Mouse (Mus musculus): ENCODE data around the gene Dyrk1a. TPM values are rescaled to one million over a fixed set of nuclear protein-coding genes. Genes with fewer than 3 reads are reported as not detected.

Dyrk1a gene
- total RNA-seq, 4 experiments from 2014 or later = 92.8 to 110 (median 102) TPM

GRCm38 (mm10) chr16:94559282-94559681, 10.5 kb upstream of the Dyrk1a start:
- no peak for DNase-seq (ENCODE audit: low spot score in 2 of 2)

- DNase-seq (ENCODE audit: low spot score in 2 of 2) = no peak
Observed at GRCm38 (mm10) chr16:94559782-94560181, 10.0 kb upstream of the Dyrk1a start.

- DNase-seq (ENCODE audit: low spot score in 2 of 2) = no peak
Observed at GRCm38 (mm10) chr16:94560618-94561017, 9.2 kb upstream of the Dyrk1a start.

GRCm38 (mm10) chr16:94566124-94566523, 3.7 kb upstream of the Dyrk1a start:
- DNase-seq (ENCODE audit: low spot score in 2 of 2) = no peak

GRCm38 (mm10) chr16:94566834-94567585, 2.8 kb upstream of the Dyrk1a start:
- DNase-seq (ENCODE audit: low spot score in 2 of 2) = no peak

- DNase-seq (ENCODE audit: low spot score in 2 of 2) = no peak
Observed at GRCm38 (mm10) chr16:94567751-94568150, 2.1 kb upstream of the Dyrk1a start.

GRCm38 (mm10) chr16:94568335-94569228, 1.2 kb upstream of the Dyrk1a start:
- DNase-seq (ENCODE audit: low spot score in 2 of 2) = no peak

GRCm38 (mm10) chr16:94570361-94571041, 691 bp downstream of the Dyrk1a start:
- peak; percentile 38 to 42 for DNase-seq (ENCODE audit: low spot score in 2 of 2)

GRCm38 (mm10) chr16:94571111-94571993, 1.5 kb downstream of the Dyrk1a start:
- DNase-seq (ENCODE audit: low spot score in 2 of 2) = no peak

- no peak for DNase-seq (ENCODE audit: low spot score in 2 of 2)
Observed at GRCm38 (mm10) chr16:94572422-94572821, 2.6 kb downstream of the Dyrk1a start.

- no peak for DNase-seq (ENCODE audit: low spot score in 2 of 2)
Observed at GRCm38 (mm10) chr16:94574025-94574717, 4.4 kb downstream of the Dyrk1a start.

GRCm38 (mm10) chr16:94574718-94575094, 4.9 kb downstream of the Dyrk1a start:
- no peak for DNase-seq (ENCODE audit: low spot score in 2 of 2)

GRCm38 (mm10) chr16:94575757-94576156, 5.9 kb downstream of the Dyrk1a start:
- DNase-seq (ENCODE audit: low spot score in 2 of 2) = no peak

- no peak for DNase-seq (ENCODE audit: low spot score in 2 of 2)
Observed at GRCm38 (mm10) chr16:94579348-94579747, 9.5 kb downstream of the Dyrk1a start.

- DNase-seq (ENCODE audit: low spot score in 2 of 2) = no peak
Observed at GRCm38 (mm10) chr16:94580844-94581405, 11.1 kb downstream of the Dyrk1a start.

GRCm38 (mm10) chr16:94586349-94586990, 16.7 kb downstream of the Dyrk1a start:
- DNase-seq (ENCODE audit: low spot score in 2 of 2) = no peak

GRCm38 (mm10) chr16:94587461-94587860, 17.7 kb downstream of the Dyrk1a start:
- DNase-seq (ENCODE audit: low spot score in 2 of 2) = no peak

GRCm38 (mm10) chr16:94588171-94588570, 18.4 kb downstream of the Dyrk1a start:
- DNase-seq (ENCODE audit: low spot score in 2 of 2) = peak in 1 of 2 experiments; percentile 23

GRCm38 (mm10) chr16:94588974-94589373, 19.2 kb downstream of the Dyrk1a start:
- DNase-seq (ENCODE audit: low spot score in 2 of 2) = no peak

Data from left cerebral cortex, adult 8-10 months (tissue).